Mouse (Mus musculus) myocyte (in vitro differentiated cells): ENCODE results near the gene Krtap9-3.
A peak's percentile ranks its signal among the peaks of the same experiment; 100 is the strongest.
"Not testable (repeated sequence)": the region's sequence is repeated elsewhere in the genome, so short reads cannot be mapped to it uniquely, and the experiment has no call there.

Source experiments
- CEBPB ChIP-seq: IDR thresholded peaks from 2 replicates; pipeline ENCODE4 v1.6.1; 2011; ENCODE audit warnings: mild to moderate bottlenecking, moderate library complexity; ENCODE audit not compliant: poor library complexity, insufficient read depth, severe bottlenecking
- MAX ChIP-seq: IDR thresholded peaks from one replicate; pipeline ENCODE4 v1.6.1; 2011; ENCODE audit warnings: low read depth, mild to moderate bottlenecking, control low read depth
- MYOG ChIP-seq, 3 experiments: IDR thresholded peaks; one replicate each; pipeline ENCODE4 v1.6.1; 2011; ENCODE audit warnings: control low read depth in 2 of 3, low read depth in 2 of 3, mild to moderate bottlenecking in 2 of 3; ENCODE audit not compliant: insufficient read length in 2 of 3, control insufficient read depth in 1 of 3, insufficient read depth in 1 of 3
- POLR2A ChIP-seq: IDR thresholded peaks from one replicate; pipeline ENCODE4 v1.6.1; 2011; ENCODE audit warnings: low read depth, mild to moderate bottlenecking, control low read depth, moderate library complexity; ENCODE audit not compliant: insufficient read length
- POLR2AphosphoS2 ChIP-seq: IDR thresholded peaks from one replicate; pipeline ENCODE4 v1.6.1; 2011; ENCODE audit warnings: low read depth, control low read depth; ENCODE audit not compliant: insufficient read length
- TCF12 ChIP-seq: IDR thresholded peaks from one replicate; pipeline ENCODE4 v1.6.1; 2011; ENCODE audit warnings: mild to moderate bottlenecking, control low read depth; ENCODE audit not compliant: poor library complexity, insufficient read depth, severe bottlenecking

- TF ChIP-seq CEBPB, POLR2A, POLR2AphosphoS2, MAX: not testable (repeated sequence)
- TF ChIP-seq TCF12 = peak; percentile 4
- TF ChIP-seq MYOG (IDR thresholded peaks at IDR 0.05; ENCODE audit: control insufficient read depth in 1 of 3, insufficient read depth in 1 of 3, insufficient read length in 2 of 3, low read depth in 2 of 3) = peak in 2 of 3 experiments; percentile 11 to 41
Measured at GRCm38 (mm10) chr11:99643635-99644139, 45.8 kb upstream of the Krtap9-3 start, which contains the start of gene Krtap4-7.
